Mouse (Mus musculus) adipocyte (in vitro differentiated cells): ENCODE measurements around the gene Ugt1a9.
A peak's percentile ranks its signal among the peaks of the same experiment; 100 is the strongest.
"Not testable (repeated sequence)": the region's sequence is repeated elsewhere in the genome, so short reads cannot be mapped to it uniquely, and the experiment has no call there.

Experiments
- DNase-seq: peaks from one replicate; pipeline ENCODE4 v3.0.0-alpha.2; 2016; ENCODE audit warnings: low spot score

The Ugt1a9 gene

GRCm38 (mm10) chr1:88109027-88109557 lies 38.5 kb downstream of the Ugt1a9 start:
- not testable (repeated sequence) for DNase-seq

GRCm38 (mm10) chr1:88109604-88110003 lies 39.0 kb downstream of the Ugt1a9 start:
- not testable (repeated sequence) for DNase-seq

GRCm38 (mm10) chr1:88112769-88113168 lies 42.2 kb downstream of the Ugt1a9 start:
- not testable (repeated sequence) for DNase-seq

- DNase-seq, result not testable (repeated sequence)
Observed at GRCm38 (mm10) chr1:88120550-88120949, 50.0 kb downstream of the Ugt1a9 start.

- peak; percentile 54 for DNase-seq
Observed at GRCm38 (mm10) chr1:88121521-88121920, 50.9 kb downstream of the Ugt1a9 start.

DNA sequence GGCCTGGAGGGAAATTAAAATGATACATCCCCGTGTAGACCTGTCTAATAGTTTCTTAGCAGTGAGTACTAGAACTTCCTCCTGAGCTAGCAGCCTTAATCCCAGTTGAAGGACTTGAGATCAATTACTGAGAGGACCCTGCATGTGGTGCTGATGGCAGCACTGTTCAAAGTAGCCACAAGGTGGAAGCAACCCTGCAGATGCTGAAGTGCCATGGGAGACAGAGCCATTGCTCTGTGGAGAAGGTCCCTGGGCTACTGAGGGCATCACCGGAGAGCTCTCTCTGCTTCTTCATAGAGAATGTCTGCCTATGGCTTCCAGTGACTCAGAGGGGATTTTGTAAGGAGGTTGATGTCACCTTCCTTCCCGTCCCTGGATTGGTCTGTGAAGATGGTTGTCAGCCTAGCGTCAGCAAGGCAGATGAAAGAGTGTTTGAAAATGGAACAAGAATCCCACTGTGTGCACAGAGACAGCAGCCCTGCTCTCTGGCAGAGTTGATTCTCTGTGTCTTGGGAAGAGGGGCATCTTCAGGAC lies 55.3 kb downstream of the Ugt1a9 start:
- not testable (repeated sequence) for DNase-seq

GRCm38 (mm10) chr1:88129091-88129490 lies 58.5 kb downstream of the Ugt1a9 start:
- DNase-seq, result peak; percentile 59

DNA sequence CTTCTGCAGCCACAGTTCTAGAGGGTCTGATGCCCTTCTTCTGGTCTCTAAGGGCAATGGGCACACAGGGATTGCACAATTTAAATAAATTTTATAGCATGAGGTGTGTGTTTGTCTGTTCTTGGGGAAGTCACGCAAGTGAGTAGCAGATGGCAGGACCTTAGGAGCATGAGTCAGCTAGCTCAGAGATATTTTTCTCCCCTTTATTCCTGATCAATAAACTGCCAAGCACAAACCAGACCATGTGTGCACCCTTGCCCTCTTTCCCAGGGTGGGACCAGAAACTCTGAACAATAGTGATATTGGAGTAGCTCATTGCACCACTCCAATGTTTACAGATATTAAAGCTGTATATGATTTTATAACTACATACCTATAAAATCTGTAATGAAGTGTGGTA lies 59.6 kb downstream of the Ugt1a9 start:
- peak; percentile 30 for DNase-seq

- no peak for DNase-seq
Observed at GRCm38 (mm10) chr1:88133908-88134456, 63.4 kb downstream of the Ugt1a9 start.

- peak; percentile 86 for DNase-seq
Observed at GRCm38 (mm10) chr1:88134457-88135011, 63.9 kb downstream of the Ugt1a9 start, which contains the start of gene Ugt1a6a. Gene Ugt1a6a, plus strand, starts transcription at chr1:88134809.

DNA sequence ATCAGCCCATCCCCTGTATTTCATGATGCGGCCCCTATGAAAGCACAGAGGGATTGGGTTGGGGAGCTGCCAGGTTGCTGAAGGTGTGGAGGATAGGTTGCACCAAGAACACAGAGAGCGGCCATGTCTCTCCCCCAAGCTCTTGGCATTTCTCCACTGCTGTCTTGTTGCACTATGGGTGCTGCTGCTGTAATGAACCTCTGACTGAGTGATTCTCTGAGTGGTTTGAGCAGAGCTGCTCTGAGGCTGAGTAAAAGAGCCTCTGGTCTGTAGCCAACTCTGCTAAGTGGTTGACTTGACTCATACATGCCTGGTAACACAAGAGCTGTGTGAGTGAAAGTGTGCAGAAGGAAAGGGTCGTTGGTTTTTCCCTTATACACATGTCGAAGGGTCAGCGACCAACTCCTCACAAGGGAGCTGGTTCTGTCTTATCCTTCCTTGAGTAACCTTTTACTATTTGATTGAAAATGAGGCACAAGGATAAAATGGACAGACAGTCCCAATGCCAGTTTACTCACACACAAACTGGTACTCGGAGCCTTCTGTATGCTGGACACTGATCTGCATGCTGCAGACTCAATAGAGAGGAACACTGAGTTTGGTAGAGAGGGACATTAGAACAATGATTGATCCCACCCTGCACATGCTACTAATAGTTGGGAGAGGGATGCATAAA lies 64.8 kb downstream of the Ugt1a9 start:
- DNase-seq, result peak; percentile 78

DNA sequence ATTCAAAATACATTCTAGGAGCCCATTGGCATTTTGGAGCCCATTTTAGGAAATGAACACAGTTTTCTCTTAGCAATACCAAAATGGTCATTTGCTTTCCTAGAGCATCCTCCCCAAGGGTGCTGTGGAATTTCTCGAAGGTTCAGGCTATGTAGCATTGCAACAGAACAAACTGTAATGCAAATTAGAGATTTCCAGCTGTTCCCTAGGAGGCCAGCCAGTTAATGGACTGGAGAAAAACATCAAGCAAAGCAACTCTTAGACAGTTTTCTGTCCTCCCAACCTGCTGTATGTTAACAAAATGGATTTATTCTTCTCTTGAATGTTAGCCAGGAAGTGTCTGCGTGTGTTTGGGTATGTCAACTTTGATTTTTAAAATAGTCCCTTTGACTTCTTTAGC lies 66.0 kb downstream of the Ugt1a9 start:
- DNase-seq, result peak; percentile 77

GRCm38 (mm10) chr1:88137264-88137663 lies 66.7 kb downstream of the Ugt1a9 start:
- DNase-seq, result no peak

- no peak for DNase-seq
Observed at GRCm38 (mm10) chr1:88138145-88138544, 67.5 kb downstream of the Ugt1a9 start.

DNA sequence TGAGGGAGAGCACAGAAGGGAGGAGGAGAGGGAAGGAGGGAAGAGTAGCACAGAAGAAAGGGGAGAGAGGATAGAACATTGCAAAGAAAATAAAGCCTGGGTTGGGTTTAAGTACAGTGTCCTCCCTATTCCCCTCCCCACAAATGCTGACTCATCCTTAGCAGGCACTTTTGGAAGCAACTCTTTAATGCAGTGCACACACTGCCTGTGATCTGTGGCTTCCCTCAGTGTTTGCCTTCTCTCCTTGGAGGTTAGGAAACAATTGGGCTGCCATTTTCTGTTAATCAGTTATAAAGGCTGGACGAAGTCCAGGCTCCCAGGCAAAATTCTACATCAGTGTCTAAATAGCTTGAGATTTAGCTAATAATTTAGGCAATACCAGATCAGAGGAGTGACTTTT lies 69.9 kb downstream of the Ugt1a9 start:
- DNase-seq, result peak; percentile 56

DNA sequence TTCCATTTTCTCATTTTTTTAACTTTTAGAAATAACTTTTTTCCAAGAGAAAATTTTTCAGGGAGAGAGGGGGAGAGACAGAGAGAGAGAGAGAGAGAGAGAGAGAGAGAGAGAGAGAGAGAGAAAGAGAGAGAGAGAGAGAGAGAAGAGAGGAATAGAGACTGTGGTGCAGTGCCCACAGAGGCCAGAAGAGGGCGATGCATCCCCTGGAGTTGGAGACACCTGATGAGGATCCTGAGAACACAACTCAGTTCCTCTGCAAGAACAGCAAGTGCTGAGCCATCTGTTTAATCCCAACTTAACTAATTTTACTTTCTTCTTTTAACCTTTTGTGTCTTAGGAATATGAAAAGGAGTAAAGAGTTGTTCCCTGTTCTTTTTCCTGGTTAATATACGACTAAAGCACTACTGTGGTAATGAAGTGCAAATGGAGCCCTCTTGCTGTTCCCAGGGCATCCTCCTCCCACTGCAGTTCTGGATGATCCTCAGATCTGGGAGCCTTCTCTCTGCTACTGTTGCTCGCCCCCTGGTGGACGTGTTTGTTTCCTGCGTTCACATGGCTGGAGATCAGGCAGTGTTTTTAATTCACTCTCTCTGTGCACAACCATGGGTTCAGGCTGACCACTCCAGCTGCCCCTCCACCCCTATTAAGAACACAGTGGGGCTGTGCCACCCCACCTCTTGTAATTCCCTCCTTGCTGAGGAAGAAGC lies 73.5 kb downstream of the Ugt1a9 start:
- not testable (repeated sequence) for DNase-seq

- DNase-seq, result peak; percentile 63
Observed at GRCm38 (mm10) chr1:88145278-88145677, 74.7 kb downstream of the Ugt1a9 start.

DNA sequence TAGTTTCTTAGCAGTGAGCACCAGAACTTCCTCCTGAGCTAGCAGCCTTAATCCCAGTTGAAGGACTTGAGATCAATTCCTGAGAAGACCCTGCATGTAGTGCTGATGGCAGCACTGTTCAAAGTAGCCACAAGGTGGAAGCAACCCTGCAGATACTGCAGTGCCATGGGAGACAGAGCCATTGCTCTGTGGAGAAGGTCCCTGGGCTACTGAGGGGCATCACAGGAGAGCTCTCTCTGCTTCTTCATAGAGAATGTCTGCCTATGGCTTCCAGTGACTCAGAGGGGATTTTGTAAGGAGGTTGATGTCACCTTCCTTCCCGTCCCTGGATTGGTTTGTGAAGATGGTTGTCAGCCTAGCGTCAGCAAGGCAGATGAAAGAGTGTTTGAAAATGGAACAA lies 79.5 kb downstream of the Ugt1a9 start:
- DNase-seq, result not testable (repeated sequence)

DNA sequence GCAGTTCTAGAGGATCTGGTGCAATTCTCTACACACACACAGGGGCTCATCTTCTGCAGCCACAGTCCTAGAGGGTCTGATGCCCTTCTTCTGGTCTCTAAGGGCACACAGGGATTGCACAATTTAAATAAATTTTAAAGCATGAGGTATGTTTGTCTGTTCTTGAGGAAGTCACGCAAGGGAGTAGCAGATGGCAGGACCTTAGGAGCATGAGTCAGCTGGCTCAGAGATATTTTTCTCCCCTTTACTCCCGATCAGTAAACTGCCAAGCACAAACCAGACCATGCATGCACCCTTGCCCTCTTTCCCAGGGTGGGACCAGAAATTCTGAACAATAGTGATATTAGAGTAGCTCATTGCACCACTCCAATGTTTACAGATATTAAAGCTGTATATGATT lies 87.8 kb downstream of the Ugt1a9 start:
- DNase-seq, result peak; percentile 84

DNA sequence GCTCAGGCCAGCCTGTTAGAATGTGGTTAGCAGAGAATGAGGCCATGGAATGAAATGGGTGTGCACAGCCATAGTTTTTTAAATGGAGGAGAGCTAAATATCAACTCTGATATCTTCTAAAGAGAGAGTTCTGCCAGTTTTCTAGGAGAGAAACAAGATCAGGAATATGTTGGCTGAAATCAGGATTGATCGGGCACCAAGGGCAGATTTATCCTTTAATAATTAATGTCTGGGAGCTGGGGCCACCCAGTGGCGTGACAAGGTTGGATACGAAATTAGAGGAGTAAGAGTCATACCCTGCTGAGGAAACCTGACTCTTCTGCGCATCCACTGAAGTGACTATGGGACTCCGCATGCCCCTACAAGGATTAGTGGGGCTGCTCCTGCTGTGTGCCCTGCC lies 95.1 kb downstream of the Ugt1a9 start, which contains the start of gene Ugt1a5:
Gene Ugt1a5, plus strand, starts transcription at position 302 of the 400 bp plus-strand sequence.
- no peak for DNase-seq

DNA sequence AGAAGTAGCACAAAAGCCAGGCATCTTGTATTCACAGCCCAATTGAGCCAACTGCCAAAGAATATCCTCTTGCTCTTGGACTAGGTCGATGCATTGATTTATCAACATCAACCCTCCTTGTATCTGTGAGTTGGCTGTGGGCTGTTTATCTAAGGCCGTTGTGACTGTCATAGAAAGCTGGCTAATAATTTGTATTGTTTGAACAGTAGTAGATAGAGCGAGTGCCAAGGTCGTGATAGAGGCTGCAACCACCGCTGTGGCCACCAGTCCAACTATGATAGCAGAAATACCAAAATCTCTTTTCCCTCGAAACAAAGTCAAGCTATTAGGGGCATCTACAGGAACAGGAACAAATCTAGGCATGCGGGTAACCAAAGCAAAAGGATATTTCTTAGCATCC lies 101.6 kb downstream of the Ugt1a9 start:
- not testable (repeated sequence) for DNase-seq

DNA sequence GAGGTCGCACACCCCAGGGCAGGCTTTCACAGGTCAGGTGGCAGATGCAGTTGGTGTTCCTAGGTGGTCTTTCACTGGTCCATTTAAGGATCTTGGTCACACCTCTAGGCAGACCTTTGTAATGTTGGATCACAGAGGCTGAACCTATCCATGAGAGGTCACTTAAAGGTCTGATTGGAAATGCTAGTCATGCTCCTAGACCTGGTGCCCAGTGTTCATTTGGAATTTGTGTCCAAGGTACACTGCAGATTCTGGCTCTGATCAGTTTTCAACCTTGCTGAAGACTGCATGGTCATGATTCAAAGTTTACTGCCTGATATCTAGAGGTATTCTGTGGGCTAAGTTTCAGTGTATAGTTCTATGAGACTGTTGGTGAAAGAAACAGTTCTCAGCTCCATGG lies 109.1 kb downstream of the Ugt1a9 start:
- no peak for DNase-seq
